ENCODE assay signal across 8 mouse cellular contexts in genomic region chr6:28397681-28398203, GRCm38 (mm10). TPM values are rescaled to one million over a fixed set of nuclear protein-coding genes. Genes with fewer than 3 reads are reported as not detected.
DNase-seq lines count a peak whose midpoint lies in the region; ATAC-seq and TF ChIP-seq lines count a peak whose summit lies in the region.

Gene Zfp800 (minus strand): TSS chr6:28398005.

- no peaks in the 10 kb centered on the region for H3K36me3 ChIP-seq in heart, embryonic 13.5 days
- no peaks in the 10 kb centered on the region for H3K36me3 ChIP-seq in midbrain, postnatal 0 days (ENCODE audit: insufficient read depth, low read length)

- TF ChIP-seq CTCF in gastrocnemius, adult 2 months (IDR thresholded peaks at IDR 0.05) = no peak
- no peak for TF ChIP-seq CTCF in brain, embryonic 14.5 days (IDR thresholded peaks at IDR 0.05; ENCODE audit: borderline replicate concordance, extremely low read depth, insufficient read depth, insufficient read length)
- TF ChIP-seq CTCF in midbrain, postnatal 0 days (IDR thresholded peaks at IDR 0.05) = no peak

- DNase-seq in gastrocnemius, adult 2 months = no peak
- DNase-seq in gastrocnemius, postnatal 36 days = no peak
- peak; percentile 43 for DNase-seq in CD4-positive, CD25-positive, alpha-beta regulatory T cell, adult 2 months (ENCODE audit: low read depth, low spot score)
- DNase-seq in brain, embryonic 14.5 days (ENCODE audit: low read depth) = peak; percentile 82
- DNase-seq in left cerebral cortex, postnatal 14 days (ENCODE audit: low spot score in 2 of 2) = no peak
- DNase-seq in midbrain, postnatal 0 days (ENCODE audit: low spot score) = peak; percentile 40
- DNase-seq in urinary bladder, postnatal 25 days (ENCODE audit: low spot score) = no peak

- H3K4me1 ChIP-seq in heart, embryonic 13.5 days = peaks cover 9% of the 10 kb centered on the region; the same call in 1 of the 2 replicates
- no peaks in the 10 kb centered on the region; the same call in 1 of the 2 replicates for H3K4me1 ChIP-seq in midbrain, postnatal 0 days (ENCODE audit: insufficient read depth, low read length)

- 1% methylated on average over 33 of the region's 33 CpGs for WGBS in heart, embryonic 13.5 days
- 0% methylated on average over 33 of the region's 33 CpGs for WGBS in midbrain, postnatal 0 days

- intact Hi-C loops in gastrocnemius, adult 2 months (cut with DNase I) = no loop called here
- intact Hi-C loops in gastrocnemius, postnatal 36 days (cut with DNase I) = no loop called here
- intact Hi-C loops in left cerebral cortex, postnatal 14 days (cut with DNase I) = no loop called here

- no peak within 1 kb of the TSS for H3K27ac ChIP-seq in gastrocnemius, adult 2 months
- H3K27ac ChIP-seq in heart, embryonic 13.5 days (replicated peaks) = no peak within 1 kb of the TSS
- no peak within 1 kb of the TSS for H3K27ac ChIP-seq in midbrain, postnatal 0 days (ENCODE audit: low read depth, low read length)

- H3K27me3 ChIP-seq in heart, embryonic 13.5 days (replicated peaks) = peaks cover 64% of the 10 kb centered on the region
- H3K27me3 ChIP-seq in midbrain, postnatal 0 days (ENCODE audit: insufficient read depth, low read length) = no peaks in the 10 kb centered on the region

- ATAC-seq in heart, embryonic 13.5 days (ENCODE audit: extremely low read depth, insufficient number of reproducible peaks, low FRiP score, low TSS enrichment) = no peak
- peak; percentile 46; the same call in 1 of the 2 replicates for ATAC-seq in midbrain, postnatal 0 days (ENCODE audit: low FRiP score)

- peaks cover 6% of the 10 kb centered on the region for H3K9me3 ChIP-seq in heart, embryonic 13.5 days
- H3K9me3 ChIP-seq in midbrain, postnatal 0 days (ENCODE audit: low read length) = no peaks in the 10 kb centered on the region

- peak within 1 kb of the TSS; percentile 69 for H3K4me3 ChIP-seq in gastrocnemius, adult 2 months
- H3K4me3 ChIP-seq in heart, embryonic 13.5 days = peak within 1 kb of the TSS; percentile 54
- H3K4me3 ChIP-seq in midbrain, postnatal 0 days (ENCODE audit: low read depth, low read length) = peak within 1 kb of the TSS; percentile 50

- peak within 1 kb of the TSS; percentile 88 for H3K4me2 ChIP-seq in heart, embryonic 13.5 days
- H3K4me2 ChIP-seq in midbrain, postnatal 0 days (ENCODE audit: low read depth, low read length, poor library complexity, severe bottlenecking) = peak within 1 kb of the TSS; percentile 96

- no peak for TF ChIP-seq POLR2A in brain, embryonic 14.5 days (IDR thresholded peaks at IDR 0.05; ENCODE audit: borderline replicate concordance, extremely low read depth, insufficient read depth, insufficient read length, poor library complexity, severe bottlenecking)

- H3K9ac ChIP-seq in heart, embryonic 13.5 days = peak within 1 kb of the TSS; percentile 73
- H3K9ac ChIP-seq in midbrain, postnatal 0 days (replicated peaks; ENCODE audit: low read length, poor library complexity, severe bottlenecking) = peak within 1 kb of the TSS; percentile 51

RNA-seq across cellular contexts. Expression of gene Zfp800, which starts in this region (rescaled TPM):
- 1 to 10 TPM; 6.0 to 7.4 TPM for total RNA-seq in gastrocnemius, adult 2 months (2021)
- 1 to 10 TPM; 5.7 to 5.9 TPM for total RNA-seq in gastrocnemius, postnatal 36 days (2021)
- 6.1 and 8.8 TPM in 2 replicates for polyA plus RNA-seq in brain, embryonic 14.5 days (2012; rRNA removed)
- 10.3 and 12.6 TPM in 2 replicates for polyA plus RNA-seq in heart, embryonic 13.5 days (2015; fragmentation: Nextera tagmentation; extraction: Ambion mirVana)
- total RNA-seq in left cerebral cortex, postnatal 14 days (2021) = 10 to 100 TPM; 15.5 to 17.3 TPM
- 24.1 and 28.6 TPM in 2 replicates for total RNA-seq in midbrain, postnatal 0 days (2014; rRNA removed)
- 16.6 and 22.1 TPM in 2 replicates for polyA plus RNA-seq in midbrain, postnatal 0 days (2015; fragmentation: Nextera tagmentation; extraction: Ambion mirVana)

Comparison
In these comparisons a context has a peak if more than half of its experiments do, and no peak if none do; other contexts are left out.
1. DNase-seq: peak in CD4-positive, CD25-positive, alpha-beta regulatory T cell, adult 2 months (single experiment), brain, embryonic 14.5 days (single experiment) and midbrain, postnatal 0 days (single experiment); none in gastrocnemius, adult 2 months (single experiment), gastrocnemius, postnatal 36 days (0 of 2), left cerebral cortex, postnatal 14 days (0 of 2) and urinary bladder, postnatal 25 days (single experiment).
2. Peak in every context shown above with its lines, with median percentiles within 50 percentile points of each other: H3K4me3 ChIP-seq.